Mouse (Mus musculus) left cerebral cortex, adult 8-10 months (tissue): Measurements from ENCODE around the gene Mras. TPM values are rescaled to one million over a fixed set of nuclear protein-coding genes. Genes with fewer than 3 reads are reported as not detected.
A peak's percentile ranks its signal among the peaks of the same experiment; 100 is the strongest.

ENCODE experiments used
- DNase-seq, 2 experiments: peaks; one replicate each; pipeline ENCODE4 v3.0.0; 2022; ENCODE audit warnings: low spot score in 2 of 2
- total RNA-seq, 4 experiments: library from RNA; stranded (reverse); gene quantifications; 2 replicates each; pipeline ENCODE4 v1.2.4; 2022

Gene Mras
- total RNA-seq, 4 experiments from 2014 or later, result 140 to 166 (median 153) TPM

DNA sequence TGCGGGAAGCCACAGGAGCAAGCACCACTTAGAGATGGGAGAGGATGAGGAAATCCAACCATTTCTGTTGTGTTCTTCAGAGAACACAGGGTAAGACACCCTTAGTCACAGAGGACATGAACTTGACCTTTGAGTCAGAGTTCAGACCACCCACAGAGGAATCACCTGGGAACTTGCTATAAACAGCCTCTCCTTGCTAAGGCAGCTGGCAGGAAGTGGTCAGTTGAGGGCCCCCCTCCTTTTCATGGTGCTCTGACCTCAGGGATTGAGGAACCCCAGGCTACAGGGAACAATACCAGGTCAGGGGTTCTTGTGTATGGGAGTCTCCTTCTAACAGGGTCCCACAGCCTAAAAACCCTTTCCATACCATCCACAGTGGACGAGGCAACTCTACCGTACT lies 20.4 kb downstream of the Mras start:
- no peak for DNase-seq

DNA sequence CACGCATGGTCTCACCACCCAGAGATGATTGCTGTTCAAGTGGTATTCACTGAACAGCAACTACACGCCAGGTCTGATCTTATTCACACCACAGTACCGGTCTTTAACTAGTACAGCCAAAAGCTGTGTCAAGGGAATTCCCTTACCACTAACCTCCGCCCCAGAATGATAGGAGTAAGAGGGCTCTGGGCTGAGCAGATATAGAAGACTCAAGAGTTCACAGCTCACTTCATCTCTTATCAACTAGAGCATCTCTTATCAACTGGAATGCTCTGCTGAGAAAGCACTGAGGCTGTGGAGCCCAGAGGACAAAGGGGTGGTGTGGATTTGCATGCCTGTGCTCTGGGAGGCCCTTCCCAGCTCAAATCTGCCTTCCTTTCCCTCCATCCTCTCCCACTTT lies 25.4 kb downstream of the Mras start:
- DNase-seq, result no peak

DNA sequence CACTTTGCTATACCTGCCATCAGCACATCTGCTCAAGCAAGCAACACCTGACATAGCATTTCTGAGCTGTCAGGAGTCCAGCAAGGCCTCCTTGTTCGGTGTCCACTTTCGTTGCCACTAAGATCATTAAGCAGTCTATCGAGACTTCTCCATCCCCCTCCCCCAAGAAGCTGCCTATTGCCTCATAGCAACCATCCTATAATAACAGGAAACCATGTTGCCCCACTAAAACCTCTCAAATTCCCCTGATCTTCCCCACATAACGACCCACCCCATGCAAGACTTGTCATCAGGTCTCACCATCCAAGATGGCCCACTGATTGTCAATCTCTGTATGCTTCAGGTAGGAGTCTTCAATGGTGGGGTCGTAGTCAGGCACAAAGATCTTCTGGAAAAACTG lies 26.1 kb downstream of the Mras start:
- no peak for DNase-seq

DNA sequence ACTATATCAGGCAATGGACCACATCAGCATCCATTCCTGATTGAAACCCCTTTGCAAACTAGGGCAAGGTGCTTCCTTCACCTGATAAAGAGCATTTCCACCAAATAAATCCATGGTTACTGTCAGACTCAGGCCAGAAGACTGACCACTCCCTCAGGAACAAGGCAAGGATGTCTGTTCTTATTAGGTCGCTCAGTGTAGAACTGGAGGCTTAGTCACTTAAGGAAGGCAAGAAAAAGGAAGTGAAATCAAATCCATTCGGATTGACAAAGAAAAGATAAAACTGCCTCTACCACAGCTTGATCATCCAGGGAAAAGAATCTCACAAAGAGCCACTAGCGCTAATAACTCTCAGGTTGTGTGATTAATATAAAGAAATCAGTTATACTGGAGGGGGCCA lies 27.9 kb downstream of the Mras start:
- no peak for DNase-seq

DNA sequence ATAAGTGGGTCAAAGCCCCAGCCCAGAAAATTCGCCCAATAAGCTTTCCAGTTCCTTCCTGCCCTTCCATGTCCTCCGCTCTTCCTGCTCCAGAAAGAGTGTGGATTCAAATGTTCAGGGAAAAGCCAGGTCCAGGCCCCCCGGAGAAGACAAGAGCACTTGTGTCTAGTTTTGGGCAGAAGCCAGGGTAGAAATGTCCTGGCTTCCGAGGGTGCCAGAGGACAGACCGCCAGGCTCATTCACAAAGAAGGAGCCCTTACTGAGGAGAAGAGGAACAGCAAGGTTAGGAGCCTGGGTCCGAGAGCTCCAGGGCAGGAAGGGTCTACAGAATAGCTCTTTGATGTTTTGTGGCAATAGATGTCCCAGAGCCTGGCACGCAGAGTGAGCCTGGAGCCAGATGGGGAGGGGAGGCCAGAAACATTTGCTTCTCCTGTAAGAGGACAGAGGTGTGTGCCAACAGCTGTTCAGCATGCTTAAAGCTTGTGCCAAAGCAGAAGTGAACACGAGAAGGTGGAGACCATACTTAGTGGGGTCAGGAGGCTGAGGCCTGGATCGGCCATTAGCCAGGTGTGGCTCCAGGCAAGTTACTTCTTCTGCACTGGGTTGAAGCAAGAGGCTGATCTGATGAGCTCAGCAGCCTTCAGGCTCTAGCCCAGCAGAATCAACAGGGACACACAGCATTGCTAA lies 35.8 kb downstream of the Mras start:
- DNase-seq, result peak in 1 of 2 experiments; percentile 60

DNA sequence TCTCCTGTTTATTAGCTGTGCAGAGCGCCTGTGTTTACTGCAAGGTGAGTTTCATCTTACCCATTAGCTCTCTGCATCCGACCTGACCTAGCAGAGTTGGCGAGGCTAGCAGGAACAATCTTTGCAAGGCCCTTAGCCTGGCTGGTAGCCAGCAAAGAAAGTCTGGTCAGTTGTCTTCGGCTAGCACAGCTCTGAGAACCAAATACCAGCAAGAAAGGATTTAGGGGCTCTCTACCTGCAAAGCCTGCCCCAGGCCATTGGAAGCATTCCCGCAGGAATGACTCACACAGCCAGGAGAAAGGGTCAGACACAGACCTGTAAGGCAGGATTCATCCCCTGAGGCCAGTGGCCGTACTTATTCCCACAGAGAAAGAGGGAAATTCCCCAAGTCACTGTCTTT lies 36.4 kb downstream of the Mras start:
- DNase-seq, result no peak

DNA sequence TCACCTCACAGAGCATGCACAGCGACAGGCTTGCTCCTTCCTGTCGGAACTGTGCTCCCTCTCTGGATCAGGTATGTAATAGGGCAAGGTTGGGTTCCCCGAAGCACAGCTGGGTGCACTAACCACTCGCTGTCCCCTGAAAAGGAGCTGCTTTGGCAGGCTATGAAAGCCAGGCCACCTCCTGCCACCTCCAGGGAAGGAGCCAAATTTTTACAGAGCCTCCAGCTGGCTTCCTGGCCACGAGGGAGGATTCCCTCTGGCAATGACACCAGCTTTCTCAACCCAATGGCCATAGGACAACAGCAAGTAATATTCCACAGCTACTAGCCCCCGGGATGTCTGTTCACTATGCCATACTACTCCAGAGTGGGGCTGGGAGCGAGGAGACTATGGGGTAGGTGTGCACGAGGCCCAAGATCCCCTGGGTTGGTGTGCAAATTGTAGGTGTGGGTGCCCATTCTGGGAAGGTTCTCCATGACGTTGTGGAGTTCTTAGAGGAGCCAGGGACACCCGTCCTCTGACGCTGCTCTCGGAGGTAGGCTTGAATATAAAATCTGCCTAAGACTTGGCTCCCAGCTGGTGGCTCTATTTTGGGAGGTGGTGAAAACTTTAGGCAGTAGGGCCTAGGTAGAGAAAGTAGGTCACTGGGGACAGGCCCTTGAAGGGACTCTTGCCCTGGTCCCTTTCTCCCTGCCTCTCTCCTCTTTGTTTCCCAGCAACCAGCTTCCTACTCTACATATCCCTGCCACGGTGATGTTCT lies 39.9 kb downstream of the Mras start:
- no peak for DNase-seq

DNA sequence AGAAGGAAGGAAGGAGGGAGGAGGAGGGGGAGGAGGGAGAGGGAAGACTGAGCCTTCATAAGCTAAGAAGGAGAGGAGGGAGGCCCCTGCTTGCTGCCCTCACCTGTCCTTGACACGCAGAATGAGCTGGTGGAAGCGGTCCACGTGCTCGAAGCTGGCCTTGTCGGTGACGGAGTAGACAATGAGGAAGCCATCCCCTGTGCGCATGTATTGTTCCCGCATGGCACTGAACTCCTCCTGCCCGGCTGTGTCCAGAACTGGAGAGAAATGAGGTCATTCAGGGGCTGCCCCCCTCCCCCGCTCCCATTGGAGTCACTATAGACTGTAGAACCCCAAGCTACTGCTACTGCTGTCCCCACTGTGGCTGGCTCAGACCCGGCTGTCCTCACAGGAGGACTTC lies 42.8 kb downstream of the Mras start:
- DNase-seq, result no peak

DNA sequence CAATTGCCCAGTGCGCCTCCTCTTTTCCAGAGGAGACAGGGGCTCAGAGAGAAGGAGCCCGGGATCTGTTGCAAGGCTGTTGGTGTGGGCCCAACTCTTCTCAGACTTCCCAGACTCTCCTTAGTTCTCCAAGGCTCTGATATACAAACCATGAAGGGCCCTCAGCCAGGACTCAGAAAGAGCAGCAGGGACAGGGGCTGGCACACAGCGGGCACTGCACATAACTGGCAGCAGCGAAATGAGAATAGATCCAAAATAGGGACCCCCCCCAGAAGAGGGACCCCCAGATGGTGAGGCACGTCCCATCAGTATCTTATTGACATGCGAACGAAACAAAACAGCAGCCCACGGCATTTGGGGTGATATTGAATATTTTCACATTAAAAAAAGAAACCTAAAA lies 44.0 kb downstream of the Mras start:
- DNase-seq, result no peak

DNA sequence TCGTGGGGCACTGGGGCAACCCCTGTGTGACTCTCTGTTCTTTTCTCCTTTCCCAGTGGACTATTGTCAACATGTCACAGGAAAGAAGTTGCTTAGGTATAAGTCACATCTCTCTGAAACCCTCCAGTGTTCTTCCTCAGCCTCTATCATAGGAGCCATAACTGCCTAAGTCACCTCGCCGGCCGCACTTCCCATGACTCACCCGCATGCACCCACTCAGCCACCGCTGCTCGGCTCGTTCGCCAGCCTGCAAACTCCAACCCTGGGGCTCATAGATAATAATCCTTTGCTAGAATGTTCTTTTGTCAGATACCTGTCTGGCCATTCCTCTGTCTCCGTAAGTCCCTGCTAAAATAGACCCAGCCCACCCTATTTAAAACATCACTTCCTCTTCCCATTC lies 45.6 kb downstream of the Mras start:
- DNase-seq, result no peak

DNA sequence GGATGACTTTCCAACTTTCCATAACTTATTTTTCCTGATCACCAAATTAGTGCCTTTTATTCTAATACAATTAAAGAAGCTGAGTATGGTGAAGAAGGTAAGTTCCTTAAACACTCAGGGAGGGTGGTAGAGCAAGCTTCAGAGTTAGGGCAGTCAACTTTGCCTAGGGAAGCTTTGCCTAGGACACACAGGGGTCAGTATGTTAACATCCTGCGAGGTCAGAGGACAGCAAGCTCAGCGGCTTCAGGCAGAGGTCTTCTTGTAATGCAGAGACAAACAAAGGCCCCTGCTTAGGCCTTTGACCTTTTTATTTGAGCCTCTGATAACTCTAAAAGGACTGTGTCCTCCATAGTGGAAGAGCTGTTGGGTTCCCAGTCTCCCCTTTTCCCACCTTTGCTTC lies 46.5 kb downstream of the Mras start:
- no peak for DNase-seq

DNA sequence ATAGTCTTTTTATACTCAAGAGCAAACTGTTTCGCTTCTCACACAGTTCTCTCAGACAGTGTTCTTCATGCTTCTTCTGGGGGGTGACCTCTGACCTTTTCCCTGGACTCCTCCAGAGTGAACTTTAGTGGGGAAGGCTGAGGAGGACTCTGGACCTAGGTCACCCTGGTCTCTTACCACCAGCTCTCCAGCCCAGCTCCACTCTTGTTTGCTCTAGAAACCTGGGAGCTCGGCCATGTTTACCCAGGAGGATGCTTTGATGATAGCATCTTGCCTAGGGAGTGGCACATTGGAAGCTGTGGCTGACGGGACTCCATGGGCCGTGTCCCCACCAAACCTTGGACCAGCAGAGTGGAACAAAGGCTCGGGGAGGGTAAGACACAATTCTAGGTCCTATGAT lies 47.0 kb downstream of the Mras start:
- DNase-seq, result no peak

DNA sequence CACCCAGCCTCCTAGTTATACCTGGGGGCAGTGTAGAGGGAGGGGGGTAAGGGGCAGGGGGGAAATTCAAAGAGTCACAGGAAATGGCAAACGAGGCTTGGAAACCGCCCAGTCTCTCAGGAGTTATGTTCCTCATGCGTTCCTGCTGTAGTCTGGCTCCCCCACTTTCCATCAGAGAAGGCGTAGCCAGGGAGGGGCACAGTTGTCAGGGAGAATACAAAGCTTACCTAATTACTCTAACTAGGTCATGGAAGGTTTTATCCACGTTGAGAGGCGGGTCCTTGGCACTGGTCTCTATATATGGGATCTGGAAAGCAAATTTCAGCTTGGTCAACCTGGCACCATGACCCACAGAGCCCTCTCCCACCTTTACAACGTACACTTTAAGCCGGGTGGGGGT lies 47.7 kb downstream of the Mras start:
- DNase-seq, result no peak

DNA sequence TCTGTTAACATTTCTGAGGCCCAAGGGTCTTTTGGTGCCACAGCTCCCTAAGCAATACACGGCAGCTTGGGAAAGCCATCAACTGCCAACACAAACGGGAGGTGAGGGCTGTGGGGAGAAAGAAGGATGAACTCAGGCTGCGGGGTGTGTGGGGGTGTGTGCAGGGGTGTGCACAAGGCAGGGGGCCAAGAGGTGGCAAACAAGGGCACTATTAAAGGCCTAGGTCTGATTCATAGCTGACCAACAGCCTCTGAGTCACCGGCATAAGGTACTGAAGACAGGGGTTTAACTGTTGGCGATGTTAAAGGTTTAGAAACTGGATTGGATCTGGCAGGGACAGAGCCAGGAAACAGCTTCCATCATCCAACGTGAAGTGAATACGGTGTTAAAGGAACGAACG lies 48.3 kb downstream of the Mras start:
- no peak for DNase-seq

DNA sequence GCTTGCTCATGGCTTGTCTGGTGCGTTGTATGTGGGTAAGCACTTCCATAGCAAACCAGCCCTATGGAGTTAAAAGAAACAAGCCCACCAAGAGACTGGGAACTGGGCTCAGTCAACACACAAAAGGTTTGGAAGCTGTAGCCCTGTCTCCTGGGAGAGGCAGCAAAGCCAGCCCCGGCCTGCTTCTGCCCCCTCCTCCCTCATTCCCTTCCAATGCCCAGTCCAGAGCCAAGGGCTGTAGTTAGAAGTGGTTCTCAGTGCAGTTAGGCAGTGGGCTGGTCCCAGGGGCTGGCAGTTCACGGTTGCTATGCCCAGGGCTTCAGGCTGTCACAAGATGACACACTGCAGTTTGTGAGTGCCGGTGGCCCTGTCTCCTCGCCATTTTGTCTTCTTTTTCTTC lies 49.1 kb downstream of the Mras start:
- no peak for DNase-seq

DNA sequence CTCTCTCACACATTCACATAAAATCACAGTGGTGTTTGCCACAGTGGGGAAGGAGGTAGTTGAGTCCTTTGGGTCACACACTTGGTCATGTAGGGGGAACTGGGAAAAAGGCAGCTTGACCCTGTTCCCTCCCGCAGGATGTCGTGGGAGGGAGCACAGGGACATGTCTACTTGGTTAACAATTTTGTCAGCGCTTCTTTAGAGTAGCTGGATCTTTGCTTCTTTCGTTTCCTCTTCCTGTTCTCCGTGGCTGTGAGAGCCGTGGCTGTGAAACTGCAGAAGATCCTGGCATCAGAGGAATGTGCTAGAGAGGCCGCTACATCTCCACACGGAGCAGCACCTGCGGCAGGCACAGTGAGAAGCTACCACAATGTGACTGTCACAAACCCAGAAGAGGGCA lies 54.6 kb downstream of the Mras start:
- DNase-seq, result no peak

DNA sequence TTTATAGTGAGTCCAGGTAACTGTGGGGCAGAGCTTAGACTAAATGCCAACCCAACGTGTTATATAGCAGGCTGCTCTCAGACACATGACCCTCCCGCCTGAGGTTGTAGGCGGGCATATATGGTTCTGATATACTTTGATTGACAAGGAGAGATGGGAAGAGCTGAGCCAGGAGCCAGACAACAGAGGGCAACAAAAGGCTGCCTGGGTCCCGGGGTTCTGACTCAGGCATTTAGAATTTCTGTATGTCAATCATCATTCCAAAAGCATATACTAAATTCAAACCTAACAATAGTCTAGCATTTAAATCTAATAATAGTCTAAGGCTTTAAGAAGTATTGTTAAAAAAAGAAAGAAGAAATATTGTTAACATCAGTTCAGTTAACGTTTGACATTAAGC lies 58.0 kb downstream of the Mras start:
- no peak for DNase-seq

DNA sequence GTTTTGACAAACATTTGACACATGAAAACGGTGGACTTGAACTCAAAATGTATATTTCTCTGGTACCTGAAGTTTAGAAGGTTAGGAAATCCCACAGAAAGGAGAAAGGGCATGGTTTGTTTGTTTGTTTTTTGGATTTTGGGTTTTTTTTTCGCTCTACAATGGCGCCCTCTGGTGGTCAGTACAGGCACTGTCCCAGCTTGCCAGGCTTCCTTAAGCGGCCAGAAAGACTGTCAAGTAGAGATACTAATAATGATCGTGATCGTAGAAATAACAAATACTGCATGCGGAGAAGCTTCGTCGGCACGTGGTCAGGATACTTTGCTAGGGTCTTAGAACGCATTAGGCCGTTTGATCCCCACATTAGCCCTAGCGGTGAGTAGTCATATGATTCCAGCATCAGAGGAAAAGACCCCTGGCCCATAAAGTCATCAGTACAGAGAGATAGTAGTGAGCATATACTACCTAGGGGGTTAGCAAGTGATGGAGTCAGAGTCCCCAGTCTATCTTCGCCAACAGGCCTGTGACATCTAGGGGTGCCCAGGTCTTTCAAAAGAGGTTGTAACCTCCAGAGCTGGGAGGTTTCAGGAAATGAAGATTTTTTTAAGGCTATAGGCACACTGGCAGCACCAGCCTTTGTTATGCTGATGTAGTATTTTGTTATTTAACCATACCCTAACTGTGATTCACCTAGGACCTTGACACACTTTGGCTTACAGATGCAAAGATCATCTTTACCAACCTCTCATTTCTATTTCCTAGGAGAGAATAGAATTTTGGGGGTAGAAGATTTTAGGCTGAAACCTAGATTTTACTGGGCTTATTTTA lies 60.4 kb downstream of the Mras start:
- DNase-seq, result peak in 1 of 2 experiments; percentile 66

DNA sequence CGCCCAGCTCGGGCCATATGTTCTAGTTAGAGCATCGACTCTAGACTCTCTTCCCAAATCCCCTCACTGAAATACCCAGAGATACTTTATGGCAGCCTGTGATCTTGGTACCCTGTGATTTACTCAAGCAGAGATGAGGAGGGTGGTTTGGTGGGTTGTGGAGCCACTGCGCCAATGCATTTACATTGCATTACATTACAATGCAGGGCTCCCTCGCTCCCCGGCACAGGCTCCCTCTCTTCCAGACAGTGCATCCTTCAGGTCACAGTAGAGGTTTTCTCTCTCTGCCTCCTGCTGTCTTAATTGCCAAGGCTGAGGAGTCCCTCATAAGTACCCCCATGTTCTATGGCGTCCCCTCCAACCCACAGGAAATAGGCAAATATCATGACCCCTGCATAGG lies 68.8 kb downstream of the Mras start:
- no peak for DNase-seq

DNA sequence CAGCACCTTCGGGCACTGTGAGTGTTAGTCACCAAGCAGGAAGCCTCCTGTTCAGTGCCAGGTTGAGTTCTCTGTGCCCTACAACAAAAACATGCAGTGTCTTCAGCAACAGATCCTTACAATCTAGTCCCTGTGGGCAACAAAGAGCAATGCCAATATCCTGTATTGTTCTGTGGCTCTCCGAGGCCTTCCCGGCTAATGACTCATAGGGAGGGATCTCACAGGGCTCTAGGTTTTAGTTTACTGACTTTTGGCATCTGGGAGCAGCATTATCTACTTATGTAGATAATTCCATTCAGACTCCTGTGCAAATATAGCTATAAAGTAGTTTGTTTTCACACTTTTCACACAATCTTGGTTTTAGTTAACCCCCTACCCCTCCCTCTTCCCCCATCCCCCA lies 71.3 kb downstream of the Mras start:
- no peak for DNase-seq

DNA sequence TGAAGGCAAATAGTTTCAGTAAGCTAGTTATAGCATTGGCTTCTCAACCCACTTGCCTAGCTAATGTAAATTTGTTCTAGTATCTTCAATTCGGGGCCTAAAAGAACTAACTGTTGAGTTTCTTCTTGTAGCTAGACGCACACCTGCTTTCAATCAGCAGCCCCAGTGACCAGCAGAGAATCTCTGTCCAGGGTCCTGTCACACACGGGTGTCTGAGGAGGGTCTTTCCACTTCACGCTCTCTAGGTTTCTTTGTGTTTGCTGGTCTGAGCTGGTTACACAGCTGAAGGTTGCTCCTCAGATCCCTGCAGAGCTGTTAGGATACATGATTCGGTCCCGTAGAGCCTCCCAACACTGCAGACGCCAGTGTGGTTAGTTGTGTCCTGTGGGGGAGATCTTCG lies 74.1 kb downstream of the Mras start:
- DNase-seq, result no peak

DNA sequence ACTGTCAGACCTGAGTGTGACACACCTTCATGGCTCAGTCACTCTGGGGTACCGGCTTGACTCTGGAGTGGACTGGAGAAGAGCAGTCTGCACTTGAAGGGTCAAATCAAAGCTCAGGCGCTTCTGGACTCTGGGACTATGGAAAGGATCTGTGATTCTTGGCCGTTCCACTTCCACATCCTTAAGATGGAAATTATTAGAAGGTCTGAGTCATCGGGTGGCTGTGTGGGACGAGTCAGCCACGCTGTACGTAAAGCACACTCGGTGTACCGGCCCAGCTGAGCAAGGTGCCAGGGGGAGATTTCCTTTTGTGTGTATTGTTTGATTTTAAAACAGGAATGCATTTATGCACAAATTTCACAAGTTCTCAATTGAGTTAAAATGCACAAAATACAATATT lies 75.2 kb downstream of the Mras start:
- no peak for DNase-seq
